8 mouse cellular contexts compared by ENCODE assay signal in the genomic region with DNA sequence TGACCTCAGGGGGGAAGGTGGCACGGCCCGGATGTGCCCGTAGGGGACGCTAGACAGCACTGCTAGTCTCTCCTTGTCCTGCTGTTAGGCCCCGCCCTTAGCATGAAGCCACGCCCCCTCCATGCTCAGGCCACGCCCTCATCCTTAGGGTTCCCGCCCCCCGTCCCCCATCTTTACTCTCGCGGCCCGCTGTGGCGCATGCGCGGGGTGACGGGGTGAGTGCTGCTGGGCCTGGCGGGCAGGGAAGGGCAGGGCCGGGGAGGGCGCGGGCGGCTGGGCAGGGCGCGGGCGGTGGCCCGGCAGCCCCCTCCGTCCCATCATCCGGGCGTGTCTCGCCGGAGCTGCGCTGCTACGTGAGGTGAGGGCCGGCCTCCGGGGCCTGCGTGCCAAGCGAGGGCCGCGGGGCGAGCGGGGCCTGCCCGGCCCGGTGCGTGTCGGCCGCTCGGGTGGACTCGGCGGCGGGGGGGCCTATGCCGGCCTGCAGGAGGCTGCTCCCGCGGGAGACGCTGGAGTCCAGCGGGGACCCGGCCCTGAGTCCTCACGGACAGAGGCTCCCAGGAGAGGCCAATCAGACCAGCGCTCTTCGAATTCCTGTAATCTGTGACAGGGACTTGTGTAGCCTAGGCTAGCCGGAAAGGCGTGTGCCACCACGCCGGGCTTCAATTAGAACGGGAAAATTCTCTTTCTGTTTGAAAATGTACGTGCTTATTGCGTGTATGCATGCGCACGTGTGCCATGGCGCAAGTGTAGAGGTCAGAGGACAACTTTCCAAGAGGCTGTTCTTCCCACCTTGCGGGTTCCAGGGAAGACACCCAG. TPM values are rescaled to one million over a fixed set of nuclear protein-coding genes. Genes with fewer than 3 reads are reported as not detected.
DNase-seq lines count a peak whose midpoint lies in the region; ATAC-seq lines count a peak whose summit lies in the region.

No protein-coding gene starts in this region.

- peak overlapping the region; percentile 72 for H3K4me2 ChIP-seq in heart, embryonic 16.5 days (ENCODE audit: low read depth, low read length)
- peak overlapping the region; percentile 95 for H3K4me2 ChIP-seq in liver, embryonic 15.5 days
- H3K4me2 ChIP-seq in neural tube, embryonic 12.5 days (replicated peaks), result peak overlapping the region; percentile 77

- peak overlapping the region; percentile 98 for H3K9ac ChIP-seq in heart, embryonic 16.5 days (ENCODE audit: low read length)
- H3K9ac ChIP-seq in liver, embryonic 15.5 days, result peak overlapping the region; percentile 78
- H3K9ac ChIP-seq in neural tube, embryonic 12.5 days, result peak overlapping the region; percentile 96

- peaks cover 42% of the 10 kb centered on the region for H3K4me1 ChIP-seq in forebrain, embryonic 10.5 days
- H3K4me1 ChIP-seq in heart, embryonic 16.5 days (ENCODE audit: control insufficient read depth, insufficient read depth, low read length), result peaks cover 19% of the 10 kb centered on the region
- H3K4me1 ChIP-seq in liver, embryonic 15.5 days (replicated peaks), result peaks cover 59% of the 10 kb centered on the region
- peaks cover 26% of the 10 kb centered on the region for H3K4me1 ChIP-seq in neural tube, embryonic 12.5 days

- H3K9me3 ChIP-seq in forebrain, embryonic 10.5 days, result no peaks in the 10 kb centered on the region
- no peaks in the 10 kb centered on the region for H3K9me3 ChIP-seq in heart, embryonic 16.5 days (replicated peaks; ENCODE audit: control insufficient read depth, low read length)
- no peaks in the 10 kb centered on the region for H3K9me3 ChIP-seq in liver, embryonic 15.5 days (replicated peaks)
- no peaks in the 10 kb centered on the region for H3K9me3 ChIP-seq in neural tube, embryonic 12.5 days

- H3K4me3 ChIP-seq in forebrain, embryonic 10.5 days, result peak overlapping the region; percentile 94
- H3K4me3 ChIP-seq in heart, embryonic 16.5 days (ENCODE audit: low read length), result peak overlapping the region; percentile 91
- H3K4me3 ChIP-seq in liver, embryonic 15.5 days (replicated peaks), result peak overlapping the region; percentile 81
- peak overlapping the region; percentile 97 for H3K4me3 ChIP-seq in neural tube, embryonic 12.5 days

- no peaks in the 10 kb centered on the region for H3K27me3 ChIP-seq in forebrain, embryonic 10.5 days (ENCODE audit: poor library complexity, severe bottlenecking)
- H3K27me3 ChIP-seq in heart, embryonic 16.5 days (ENCODE audit: control insufficient read depth, insufficient read depth, low read length), result no peaks in the 10 kb centered on the region
- H3K27me3 ChIP-seq in liver, embryonic 15.5 days, result no peaks in the 10 kb centered on the region
- no peaks in the 10 kb centered on the region for H3K27me3 ChIP-seq in neural tube, embryonic 12.5 days (replicated peaks)

- peaks cover 19% of the 10 kb centered on the region for H3K36me3 ChIP-seq in forebrain, embryonic 10.5 days (replicated peaks)
- 0 out of 2 replicates have a peak, but pooled peaks cover 3% of the 10 kb centered on the region for H3K36me3 ChIP-seq in heart, embryonic 16.5 days (ENCODE audit: control insufficient read depth, insufficient read depth)
- peaks cover 12% of the 10 kb centered on the region for H3K36me3 ChIP-seq in liver, embryonic 15.5 days (replicated peaks)
- peaks cover 6% of the 10 kb centered on the region for H3K36me3 ChIP-seq in neural tube, embryonic 12.5 days

- H3K27ac ChIP-seq in forebrain, embryonic 10.5 days, result peak overlapping the region; percentile 97
- H3K27ac ChIP-seq in heart, embryonic 16.5 days (ENCODE audit: low read length), result peak overlapping the region; percentile 95
- H3K27ac ChIP-seq in liver, embryonic 15.5 days (replicated peaks), result peak overlapping the region; percentile 92
- H3K27ac ChIP-seq in neural tube, embryonic 12.5 days, result peak overlapping the region; percentile 62

- under 1% methylated on average over 63 of the region's 69 CpGs for WGBS in forebrain, embryonic 10.5 days
- WGBS in heart, embryonic 16.5 days, result under 1% methylated on average over 69 of the region's 69 CpGs
- WGBS in liver, embryonic 15.5 days (ENCODE audit: insufficient replicate concordance), result under 1% methylated on average over 69 of the region's 69 CpGs
- WGBS in neural tube, embryonic 12.5 days, result under 1% methylated on average over 50 of the region's 69 CpGs

- ATAC-seq in CD4-positive, CD25-positive, alpha-beta regulatory T cell, adult 4 months, result peak; percentile 76
- peak; percentile 94 for ATAC-seq in heart, embryonic 16.5 days (replicated peaks; ENCODE audit: extremely low read depth, insufficient read depth, low FRiP score)
- peak; percentile 96 for ATAC-seq in liver, embryonic 15.5 days (ENCODE audit: insufficient read depth)
- peak; percentile 90 for ATAC-seq in neural tube, embryonic 12.5 days (ENCODE audit: low FRiP score, low read depth)

- DNase-seq in c-Kit-negative CD71-positive TER-119-positive erythroid progenitor cells, embryonic 14.5 days (ENCODE audit: low read depth, low spot score), result peak; percentile 93
- peak; percentile 97 for DNase-seq in forebrain, embryonic 10.5 days (ENCODE audit: extremely low spot score, low spot score)
- peak; percentile 95 to 98 for DNase-seq in kidney, postnatal 36 days
- DNase-seq in telencephalon, adult 2 months (ENCODE audit: low read depth, low spot score), result peak; percentile 73

RNA-seq across cellular contexts. Expression of gene Zfp639, which starts 0.5 kb away (rescaled TPM):
- 10 to 100 TPM; 27.6 to 28.4 TPM for polyA plus RNA-seq in CD4-positive, CD25-positive, alpha-beta regulatory T cell, adult 4 months (2017; shearing (Covaris generic))
- polyA plus RNA-seq in forebrain, embryonic 10.5 days (2016; fragmentation: Nextera tagmentation; extraction: Ambion mirVana), result 45.2 and 46.5 TPM in 2 replicates
- 26.7 and 31.1 TPM in 2 replicates for polyA plus RNA-seq in heart, embryonic 16.5 days (2015; fragmentation: Nextera tagmentation; extraction: Ambion mirVana)
- polyA plus RNA-seq in liver, embryonic 15.5 days (2015; fragmentation: Nextera tagmentation; extraction: Ambion mirVana), result 14.7 and 15.1 TPM in 2 replicates
- 42.2 and 49.7 TPM in 2 replicates for polyA plus RNA-seq in neural tube, embryonic 12.5 days (2016; fragmentation: Nextera tagmentation; extraction: Ambion mirVana)

RNA-seq across cellular contexts. Expression of gene Kcnmb3, which starts 18.6 kb away (rescaled TPM):
- polyA plus RNA-seq in CD4-positive, CD25-positive, alpha-beta regulatory T cell, adult 4 months (2017; shearing (Covaris generic)), result under 1 TPM; 0.60 to 0.81 TPM
- 0.16 TPM in 1 of 2 replicates, not detected in the other for polyA plus RNA-seq in forebrain, embryonic 10.5 days (2016; fragmentation: Nextera tagmentation; extraction: Ambion mirVana)
- polyA plus RNA-seq in heart, embryonic 16.5 days (2015; fragmentation: Nextera tagmentation; extraction: Ambion mirVana), result 0.11 TPM in 1 of 2 replicates, not detected in the other
- polyA plus RNA-seq in liver, embryonic 15.5 days (2015; fragmentation: Nextera tagmentation; extraction: Ambion mirVana), result not detected in 2 replicates
- 0.11 TPM in 1 of 2 replicates, not detected in the other for polyA plus RNA-seq in neural tube, embryonic 12.5 days (2016; fragmentation: Nextera tagmentation; extraction: Ambion mirVana)

RNA-seq across cellular contexts. Expression of gene Mfn1, which starts 18.7 kb away (rescaled TPM):
- polyA plus RNA-seq in CD4-positive, CD25-positive, alpha-beta regulatory T cell, adult 4 months (2017; shearing (Covaris generic)), result 10 to 100 TPM; 10.2 to 12.0 TPM
- 27.2 and 29.6 TPM in 2 replicates for polyA plus RNA-seq in forebrain, embryonic 10.5 days (2016; fragmentation: Nextera tagmentation; extraction: Ambion mirVana)
- 90.8 and 92.9 TPM in 2 replicates for polyA plus RNA-seq in heart, embryonic 16.5 days (2015; fragmentation: Nextera tagmentation; extraction: Ambion mirVana)
- polyA plus RNA-seq in liver, embryonic 15.5 days (2015; fragmentation: Nextera tagmentation; extraction: Ambion mirVana), result 12.5 and 13.1 TPM in 2 replicates
- 43.0 and 49.7 TPM in 2 replicates for polyA plus RNA-seq in neural tube, embryonic 12.5 days (2016; fragmentation: Nextera tagmentation; extraction: Ambion mirVana)

Comparison
In these comparisons a context has a peak if more than half of its experiments do, and no peak if none do; other contexts are left out.
1. Peak in every context shown above with its lines: DNase-seq, ATAC-seq, H3K4me3 ChIP-seq and H3K27ac ChIP-seq.